Mouse (Mus musculus) adrenal gland, postnatal 25 days (tissue): ENCODE results near the gene Kat2a. TPM values are rescaled to one million over a fixed set of nuclear protein-coding genes. Genes with fewer than 3 reads are reported as not detected.

ENCODE experiments used
- DNase-seq: peaks from one replicate; pipeline ENCODE4 v3.0.0; 2021; ENCODE audit warnings: mixed read lengths
- long read RNA-seq: library from polyadenylated mRNA; stranded (forward); transcript quantifications from one replicate; pipeline ENCODE4 v2.0.0, GENCODE M21; 2021
- total RNA-seq: library from RNA; stranded (reverse); gene quantifications from 2 replicates; pipeline ENCODE4 v1.2.3, GENCODE M21; 2021

Gene Kat2a
- 52.2 and 53.5 TPM in 2 replicates for total RNA-seq
- long read RNA-seq, transcript Kat2a-202 (18 exons, 3,046 nt): major isoform, 5 of 17 reads
- long read RNA-seq, partial matches to known transcripts: 2 of 17 reads
- long read RNA-seq, other reads (novel, unspliced or antisense): 5 of 17 reads

GRCm38 (mm10) chr11:100711783-100712615 is at the start of gene Kat2a:
Kat2a (minus strand) TSS chr11:100712465.
- DNase-seq: peak; percentile 90

GRCm38 (mm10) chr11:100761547-100762045 is 49.3 kb upstream of the Kat2a start:
- DNase-seq: peak; percentile 91

- peak; percentile 52 for DNase-seq
Observed at GRCm38 (mm10) chr11:100759611-100760233, 47.5 kb upstream of the Kat2a start, which contains the start of gene Kcnh4. Kcnh4 (minus strand) TSS chr11:100759942.

GRCm38 (mm10) chr11:100758707-100759610 is 46.7 kb upstream of the Kat2a start:
- DNase-seq: peak; percentile 66

- no peak for DNase-seq
Observed at GRCm38 (mm10) chr11:100757566-100757965, 45.3 kb upstream of the Kat2a start.

- DNase-seq: no peak
Observed at GRCm38 (mm10) chr11:100756476-100756875, 44.2 kb upstream of the Kat2a start.

GRCm38 (mm10) chr11:100754693-100755057 is 42.4 kb upstream of the Kat2a start:
- no peak for DNase-seq

GRCm38 (mm10) chr11:100754021-100754692 is 41.9 kb upstream of the Kat2a start:
- DNase-seq: no peak

- DNase-seq: no peak
Observed at GRCm38 (mm10) chr11:100752294-100752693, 40.0 kb upstream of the Kat2a start.

- no peak for DNase-seq
Observed at GRCm38 (mm10) chr11:100750127-100750526, 37.9 kb upstream of the Kat2a start.

- DNase-seq: peak; percentile 46
Observed at GRCm38 (mm10) chr11:100749469-100749868, 37.2 kb upstream of the Kat2a start.

- DNase-seq: no peak
Observed at GRCm38 (mm10) chr11:100748620-100749019, 36.4 kb upstream of the Kat2a start.

GRCm38 (mm10) chr11:100747114-100747513 is 34.8 kb upstream of the Kat2a start:
- no peak for DNase-seq

GRCm38 (mm10) chr11:100746546-100746945 is 34.3 kb upstream of the Kat2a start:
- DNase-seq: no peak

- peak; percentile 42 for DNase-seq
Observed at GRCm38 (mm10) chr11:100745085-100745484, 32.8 kb upstream of the Kat2a start.

- peak; percentile 37 for DNase-seq
Observed at GRCm38 (mm10) chr11:100741348-100741747, 29.1 kb upstream of the Kat2a start.

GRCm38 (mm10) chr11:100738749-100739148 is 26.5 kb upstream of the Kat2a start:
- no peak for DNase-seq

GRCm38 (mm10) chr11:100738066-100738604 is 25.9 kb upstream of the Kat2a start, which contains the start of gene Rab5c:
Rab5c (minus strand) TSS chr11:100738215.
- peak; percentile 96 for DNase-seq

- no peak for DNase-seq
Observed at GRCm38 (mm10) chr11:100737105-100737733, 25.0 kb upstream of the Kat2a start.

- no peak for DNase-seq
Observed at GRCm38 (mm10) chr11:100736746-100737080, 24.4 kb upstream of the Kat2a start.
